Mouse (Mus musculus) Muller cell, postnatal 12 days (primary cell): Measurements from ENCODE around the gene Eml5.

Experiments used
- DNase-seq: peaks from one replicate; pipeline ENCODE4 v3.0.0-alpha.2; 2015; ENCODE audit errors: inconsistent ontology term

Eml5 gene

GRCm38 (mm10) chr12:98736951-98737800 is 164.1 kb downstream of the Eml5 start, which contains the start of gene Ptpn21:
TSS of gene Ptpn21 (minus strand) at chr12:98737405.
- peak; percentile 90 for DNase-seq
